Mouse (Mus musculus): Measurements from ENCODE around the gene Tex52. TPM values are rescaled to one million over a fixed set of nuclear protein-coding genes. Genes with fewer than 3 reads are reported as not detected.

The Tex52 gene
- polyA plus RNA-seq (2017; shearing (Covaris generic)) = not detected

GRCm38 (mm10) chr6:128375192-128375591 lies at the start of gene Tex52, which contains the start of gene Gm44596:
Gene Tex52, plus strand, starts transcription at chr6:128375456.
Gene Gm44596, plus strand, starts transcription at chr6:128375503.

GRCm38 (mm10) chr6:128355726-128356416 lies 19.4 kb upstream of the Tex52 start, which contains the start of gene Tulp3:
Gene Tulp3, minus strand, starts transcription at chr6:128355851.

GRCm38 (mm10) chr6:128362381-128363006 lies 12.8 kb upstream of the Tex52 start, which contains the start of the genes Rhno1 and Foxm1:
Gene Rhno1, minus strand, starts transcription at chr6:128362911.
Gene Foxm1, plus strand, starts transcription at chr6:128362967.

GRCm38 (mm10) chr6:128398996-128399395 lies 23.7 kb downstream of the Tex52 start, which contains the start of gene Nrip2:
Gene Nrip2, plus strand, starts transcription at chr6:128399296.

GRCm38 (mm10) chr6:128424269-128425019 lies 49.2 kb downstream of the Tex52 start, which contains the start of gene Itfg2:
Gene Itfg2, minus strand, starts transcription at chr6:128424931.

Other genes starting within 250 kb of the Tex52 start
- 1.3 TPM for gene Tspan9, start 231.9 kb upstream of the Tex52 start, polyA plus RNA-seq (2017; shearing (Covaris generic))
- gene Tead4, start 74.6 kb upstream of the Tex52 start, polyA plus RNA-seq (2017; shearing (Covaris generic)) = not detected
- gene Tulp3, start 19.6 kb upstream of the Tex52 start, polyA plus RNA-seq (2017; shearing (Covaris generic)) = 1.2 TPM
- gene Rhno1, start 12.5 kb upstream of the Tex52 start, polyA plus RNA-seq (2017; shearing (Covaris generic)) = 55.1 TPM
- 1.9 TPM for gene Foxm1, start 12.5 kb upstream of the Tex52 start, polyA plus RNA-seq (2017; shearing (Covaris generic))
- gene Gm44596, start within 50 bp of the Tex52 start, polyA plus RNA-seq (2017; shearing (Covaris generic)) = not detected
- gene Nrip2, start 23.8 kb downstream of the Tex52 start, polyA plus RNA-seq (2017; shearing (Covaris generic)) = 1.1 TPM
- 33.4 TPM for gene Itfg2, start 49.5 kb downstream of the Tex52 start, polyA plus RNA-seq (2017; shearing (Covaris generic))
- gene Fkbp4, start 63.2 kb downstream of the Tex52 start, polyA plus RNA-seq (2017; shearing (Covaris generic)) = 64.6 TPM
- 0.29 TPM for gene Pzp, start 151.3 kb downstream of the Tex52 start, polyA plus RNA-seq (2017; shearing (Covaris generic))
- 0.18 TPM for gene A2ml1, start 206.2 kb downstream of the Tex52 start, polyA plus RNA-seq (2017; shearing (Covaris generic))
- 0.59 TPM for gene Klrb1a, start 248.1 kb downstream of the Tex52 start, polyA plus RNA-seq (2017; shearing (Covaris generic))